Mouse (Mus musculus) limb, embryonic 11.5 days (tissue): ENCODE data around the gene Mbd5. TPM values are rescaled to one million over a fixed set of nuclear protein-coding genes. Genes with fewer than 3 reads are reported as not detected.
"Not testable (repeated sequence)": the region's sequence is repeated elsewhere in the genome, so short reads cannot be mapped to it uniquely, and the experiment has no call there.

Experiments used
- ATAC-seq: fragments of 200-750 bp; cut with Nextera tagmentation; 2 replicates; pipeline ENCODE4 v1.8.0; 2017; ENCODE audit warnings: low read depth; ENCODE audit not compliant: insufficient number of reproducible peaks, low FRiP score, low TSS enrichment
- DNase-seq: peaks from one replicate; pipeline ENCODE4 v3.0.0-alpha.2; 2015; ENCODE audit warnings: low spot score
- H3K27ac ChIP-seq: fragments of 300-500 bp; sonication (generic); replicated peaks from 2 replicates; pipeline ENCODE4 v1.5.1; 2014; ENCODE audit warnings: low read depth, mild to moderate bottlenecking, low read length
- H3K27me3 ChIP-seq: fragments of 300-500 bp; sonication (generic); 2 replicates; pipeline ENCODE4 v1.6.1; 2014; ENCODE audit warnings: mild to moderate bottlenecking, low read length, mixed read lengths; ENCODE audit not compliant: control insufficient read depth, insufficient read depth
- H3K36me3 ChIP-seq: fragments of 300-500 bp; sonication (generic); 2 replicates; pipeline ENCODE4 v1.6.1; 2014; ENCODE audit warnings: mild to moderate bottlenecking, low read length, moderate library complexity, mixed read lengths; ENCODE audit not compliant: control insufficient read depth, insufficient read depth
- H3K4me1 ChIP-seq: fragments of 300-500 bp; sonication (generic); 2 replicates; pipeline ENCODE4 v1.6.1; 2014; ENCODE audit warnings: low read length, mixed read lengths; ENCODE audit not compliant: control insufficient read depth, insufficient read depth
- H3K4me2 ChIP-seq: fragments of 300-500 bp; sonication (generic); 2 replicates; pipeline ENCODE4 v1.6.1; 2014; ENCODE audit warnings: low read depth, mild to moderate bottlenecking, moderate library complexity; ENCODE audit not compliant: severe bottlenecking
- H3K4me3 ChIP-seq: fragments of 300-500 bp; sonication (generic); 2 replicates; pipeline ENCODE4 v1.5.1; 2014; ENCODE audit warnings: low read depth, low read length
- H3K9ac ChIP-seq: fragments of 300-500 bp; sonication (generic); 2 replicates; pipeline ENCODE4 v1.6.1; 2014; ENCODE audit warnings: mild to moderate bottlenecking, low read length
- H3K9me3 ChIP-seq: fragments of 300-500 bp; sonication (generic); 2 replicates; pipeline ENCODE4 v1.6.1; 2016; ENCODE audit warnings: low read length; ENCODE audit not compliant: control insufficient read depth
- WGBS: fragments of 180-500 bp; shearing (Covaris S2); extraction: QIAGEN DNeasy Blood & Tissue Kit; methylation state at CpG from one replicate; pipeline ENCODE4 v1.1.7; 2014; 5-methylcytosine and 5-hydroxymethylcytosine counted together
- polyA plus RNA-seq: library from polyadenylated mRNA; unstranded; fragments of >200 nt; fragmentation: Nextera tagmentation; extraction: Ambion mirVana; gene quantifications from 2 replicates; pipeline ENCODE4 v1.2.1, GENCODE M21; 2014

The Mbd5 gene
- polyA plus RNA-seq, 1 experiment from 2014 or later: 32.9 TPM

DNA sequence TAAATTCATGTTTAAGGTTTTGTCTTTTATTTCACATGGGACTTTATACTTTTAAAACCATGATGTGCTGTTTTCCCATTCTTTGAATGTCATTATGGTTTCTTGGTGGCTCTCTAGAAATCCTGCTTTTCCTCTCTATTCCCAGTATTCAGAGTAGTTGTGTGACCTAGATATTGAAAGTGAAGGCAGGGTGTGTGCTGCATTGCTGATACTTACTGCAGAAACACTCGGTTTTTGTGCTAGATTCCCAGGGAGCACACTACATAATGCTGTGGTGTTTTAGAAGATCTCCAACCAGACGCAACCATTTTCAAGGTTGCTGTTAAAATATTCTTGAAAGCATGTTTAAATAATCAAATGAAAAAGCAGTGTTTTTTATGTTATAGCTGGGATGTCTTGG is 241.7 kb downstream of the Mbd5 start:
- 77% methylated on average over 2 of the region's 2 CpGs for WGBS
- no peaks in the 10 kb centered on the region for H3K4me1 ChIP-seq
- ATAC-seq (no peak), DNase-seq (no peak)
- H3K36me3 ChIP-seq: no peaks in the 10 kb centered on the region
- H3K9ac ChIP-seq: no peak overlapping the region
- no peak overlapping the region for H3K4me3 ChIP-seq
- no peak overlapping the region for H3K27ac ChIP-seq
- no peak overlapping the region for H3K4me2 ChIP-seq
- no peaks in the 10 kb centered on the region for H3K27me3 ChIP-seq
- no peaks in the 10 kb centered on the region for H3K9me3 ChIP-seq

DNA sequence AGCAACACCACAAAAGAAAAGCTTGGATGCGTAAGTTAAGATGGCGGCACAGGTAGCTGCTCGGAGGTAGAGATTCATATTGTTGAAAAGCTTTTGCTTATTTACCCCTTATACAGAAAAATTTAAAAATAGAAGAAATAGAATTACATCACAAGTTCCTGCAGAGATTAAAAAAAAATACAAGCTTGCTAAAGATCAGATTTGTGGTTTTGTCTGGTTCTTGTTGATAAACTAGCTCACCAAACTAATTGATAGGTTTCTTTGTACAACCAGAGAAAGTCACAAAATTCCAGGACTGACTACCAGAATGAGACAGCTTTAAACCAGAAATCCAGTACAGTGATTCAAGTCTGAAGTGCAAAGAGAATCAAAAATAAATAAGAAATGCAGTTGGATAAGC is 242.4 kb downstream of the Mbd5 start:
- no peaks in the 10 kb centered on the region for H3K4me1 ChIP-seq
- WGBS: 96% methylated on average over 3 of the region's 3 CpGs
- no peak for ATAC-seq
- no peak overlapping the region for H3K4me3 ChIP-seq
- H3K9me3 ChIP-seq: no peaks in the 10 kb centered on the region
- H3K27me3 ChIP-seq: no peaks in the 10 kb centered on the region
- no peaks in the 10 kb centered on the region for H3K36me3 ChIP-seq
- no peak for DNase-seq
- H3K9ac ChIP-seq: no peak overlapping the region
- no peak overlapping the region for H3K27ac ChIP-seq
- no peak overlapping the region for H3K4me2 ChIP-seq

DNA sequence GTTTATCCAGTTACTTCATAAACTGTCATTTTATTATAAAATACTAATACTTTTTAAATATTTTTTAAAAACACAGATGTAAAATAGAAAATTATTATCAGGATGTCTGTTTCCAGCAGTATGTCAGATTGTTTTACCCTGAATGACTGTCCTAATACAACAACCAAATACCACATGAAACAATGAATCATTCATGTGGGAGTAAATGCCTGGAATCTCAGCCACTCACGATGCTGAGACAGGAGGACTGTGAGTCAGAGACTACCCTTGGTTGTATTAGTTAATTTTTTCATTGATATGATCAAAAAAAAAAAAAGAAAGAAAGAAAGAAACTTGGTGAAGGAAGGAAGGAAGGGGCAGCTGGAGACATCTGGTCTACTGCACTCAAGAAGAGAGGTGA is 254.8 kb downstream of the Mbd5 start:
- Histone ChIP-seq H3K27me3 (no peaks in the 10 kb centered on the region), H3K4me3 (no peak overlapping the region), H3K9me3 (no peaks in the 10 kb centered on the region), H3K4me1 (no peaks in the 10 kb centered on the region), H3K36me3 (no peaks in the 10 kb centered on the region), H3K9ac (no peak overlapping the region), H3K4me2 (no peak overlapping the region), H3K27ac (no peak overlapping the region)
- no peak for ATAC-seq
- DNase-seq: no peak
- WGBS: 81% methylated on average over 1 of the region's 1 CpGs

- H3K4me3 ChIP-seq, H3K9me3 ChIP-seq, H3K9ac ChIP-seq, H3K27ac ChIP-seq, H3K4me2 ChIP-seq, H3K27me3 ChIP-seq, H3K4me1 ChIP-seq, DNase-seq, ATAC-seq, H3K36me3 ChIP-seq: not testable (repeated sequence)
- WGBS: 91% methylated on average over 1 of the region's 1 CpGs
Observed at GRCm38 (mm10) chr2:49205692-49206091, 256.4 kb downstream of the Mbd5 start.

GRCm38 (mm10) chr2:49209349-49209748 is 260.0 kb downstream of the Mbd5 start:
- no peak overlapping the region for H3K4me2 ChIP-seq
- no peaks in the 10 kb centered on the region for H3K36me3 ChIP-seq
- H3K4me1 ChIP-seq: no peaks in the 10 kb centered on the region
- no peak for DNase-seq
- no peak for ATAC-seq
- WGBS: 93% methylated on average over 3 of the region's 3 CpGs
- H3K9me3 ChIP-seq: no peaks in the 10 kb centered on the region
- H3K4me3 ChIP-seq: no peak overlapping the region
- H3K9ac ChIP-seq: no peak overlapping the region
- no peak overlapping the region for H3K27ac ChIP-seq
- no peaks in the 10 kb centered on the region for H3K27me3 ChIP-seq

DNA sequence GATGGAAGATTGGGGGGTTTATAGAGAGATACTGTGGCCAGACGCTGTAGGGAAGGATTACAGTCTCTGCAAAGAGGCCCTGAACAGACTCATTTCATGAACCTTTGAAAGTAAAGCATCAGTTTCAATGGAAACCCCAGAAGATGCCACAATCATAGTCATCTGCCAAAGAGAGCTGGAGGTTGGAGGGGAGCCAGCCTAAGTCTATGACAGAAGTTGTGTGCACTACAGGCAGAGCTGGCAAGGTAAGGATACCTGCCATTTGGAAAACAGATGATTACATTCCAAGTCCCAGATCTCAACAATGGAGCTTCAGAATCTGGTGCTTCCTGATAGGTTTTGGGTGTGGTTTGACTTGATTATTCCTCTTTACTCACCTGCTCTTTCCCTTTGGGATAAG is 261.1 kb downstream of the Mbd5 start:
- no peak overlapping the region for H3K4me3 ChIP-seq
- 88% methylated on average over 1 of the region's 1 CpGs for WGBS
- no peaks in the 10 kb centered on the region for H3K36me3 ChIP-seq
- no peak overlapping the region for H3K9ac ChIP-seq
- ATAC-seq (no peak), DNase-seq (no peak)
- no peaks in the 10 kb centered on the region for H3K4me1 ChIP-seq
- H3K27ac ChIP-seq: no peak overlapping the region
- no peaks in the 10 kb centered on the region for H3K9me3 ChIP-seq
- H3K27me3 ChIP-seq: no peaks in the 10 kb centered on the region
- no peak overlapping the region for H3K4me2 ChIP-seq

DNA sequence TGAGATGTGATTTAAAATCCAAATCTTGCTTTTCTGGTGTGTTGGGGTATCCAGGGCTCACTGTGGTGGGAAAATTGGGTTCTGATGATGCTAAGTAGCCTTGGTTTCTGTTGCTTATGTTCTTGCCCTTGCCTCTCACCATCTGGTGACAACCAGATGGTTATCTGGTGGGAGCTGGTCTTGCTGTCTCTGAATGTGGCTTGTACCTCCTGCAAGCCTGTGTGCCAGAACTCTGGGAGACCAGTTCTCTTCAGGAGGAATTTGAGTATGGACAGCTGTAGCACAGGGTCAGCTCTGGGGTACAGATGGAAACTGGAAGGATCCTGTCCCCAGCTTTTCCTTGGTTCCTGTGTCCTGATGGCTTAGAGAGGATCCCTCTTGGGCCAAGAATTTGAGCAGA is 280.4 kb downstream of the Mbd5 start:
- Histone ChIP-seq H3K27ac (no peak overlapping the region), H3K36me3 (no peaks in the 10 kb centered on the region), H3K4me3 (no peak overlapping the region), H3K9me3 (no peaks in the 10 kb centered on the region), H3K4me1 (no peaks in the 10 kb centered on the region), H3K27me3 (no peaks in the 10 kb centered on the region), H3K9ac (no peak overlapping the region), H3K4me2 (no peak overlapping the region)
- ATAC-seq (no peak), DNase-seq (no peak)

GRCm38 (mm10) chr2:49234064-49234463 is 284.8 kb downstream of the Mbd5 start:
- no peak overlapping the region for H3K4me2 ChIP-seq
- no peak for ATAC-seq
- H3K9me3 ChIP-seq: no peaks in the 10 kb centered on the region
- H3K27me3 ChIP-seq: no peaks in the 10 kb centered on the region
- H3K9ac ChIP-seq: no peak overlapping the region
- H3K36me3 ChIP-seq: no peaks in the 10 kb centered on the region
- DNase-seq: no peak
- H3K27ac ChIP-seq: no peak overlapping the region
- H3K4me1 ChIP-seq: no peaks in the 10 kb centered on the region
- H3K4me3 ChIP-seq: no peak overlapping the region
- 73% methylated on average over 2 of the region's 2 CpGs for WGBS

DNA sequence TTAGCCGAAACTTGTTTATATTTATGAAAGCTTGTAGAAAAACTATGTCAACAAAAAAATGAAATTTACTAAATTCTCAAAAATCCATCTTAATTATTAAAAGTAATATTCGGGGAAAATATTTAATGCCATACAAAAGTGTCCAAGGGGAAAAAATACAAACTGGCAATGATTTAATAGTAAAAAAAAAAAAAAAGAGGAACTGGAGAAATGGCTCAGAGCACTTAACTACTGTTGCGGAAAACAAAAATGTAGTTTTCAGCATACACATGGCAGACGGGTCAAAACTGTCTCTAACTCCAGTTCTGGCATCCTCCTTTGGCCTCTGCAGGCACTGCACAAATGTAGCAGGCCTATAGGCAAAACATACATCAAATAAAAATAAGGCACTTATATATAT is 292.4 kb downstream of the Mbd5 start:
- DNase-seq: no peak
- Histone ChIP-seq H3K4me2 (no peak overlapping the region), H3K27me3 (no peaks in the 10 kb centered on the region), H3K36me3 (no peaks in the 10 kb centered on the region), H3K9me3 (no peaks in the 10 kb centered on the region), H3K4me3 (no peak overlapping the region), H3K4me1 (no peaks in the 10 kb centered on the region), H3K27ac (no peak overlapping the region), H3K9ac (no peak overlapping the region)
- no peak for ATAC-seq
- 94% methylated on average over 4 of the region's 4 CpGs for WGBS
